Mouse (Mus musculus): ENCODE results near the gene Tmco4. TPM values are rescaled to one million over a fixed set of nuclear protein-coding genes. Genes with fewer than 3 reads are reported as not detected.
"Not testable (repeated sequence)": the region's sequence is repeated elsewhere in the genome, so short reads cannot be mapped to it uniquely, and the experiment has no call there.

The Tmco4 gene
- polyA plus RNA-seq, 1 experiment from 2014 or later: 1.7 TPM

- Histone ChIP-seq H3K4me2 (ENCODE audit: low read depth) (no peak overlapping the region), H3K4me3 (ENCODE audit: low read depth, low read length) (no peak overlapping the region), H3K9me3 (ENCODE audit: control insufficient read depth, low read length) (no peaks in the 10 kb centered on the region), H3K9ac (ENCODE audit: low read length) (no peak overlapping the region), H3K4me1 (ENCODE audit: control insufficient read depth, insufficient read depth, low read length) (peaks cover 5% of the 10 kb centered on the region), H3K27ac (ENCODE audit: low read depth, low read length) (no peak overlapping the region), H3K27me3 (ENCODE audit: control insufficient read depth, insufficient read depth, low read length) (no peaks in the 10 kb centered on the region), H3K36me3 (ENCODE audit: control insufficient read depth, insufficient read depth, low read length) (no peaks in the 10 kb centered on the region)
- ATAC-seq (ENCODE audit: insufficient read depth, low FRiP score, low TSS enrichment) (no peak), DNase-seq (ENCODE audit: low spot score) (no peak)
- 67% methylated on average over 16 of the region's 16 CpGs for WGBS
Measured at GRCm38 (mm10) chr4:138968772-138969556, 3.7 kb upstream of the Tmco4 start.

- Histone ChIP-seq H3K36me3 (ENCODE audit: control insufficient read depth, insufficient read depth, low read length) (no peaks in the 10 kb centered on the region), H3K9ac (ENCODE audit: low read length) (no peak overlapping the region), H3K27ac (ENCODE audit: low read depth, low read length) (no peak overlapping the region), H3K4me3 (ENCODE audit: low read depth, low read length) (no peak overlapping the region), H3K27me3 (ENCODE audit: control insufficient read depth, insufficient read depth, low read length) (no peaks in the 10 kb centered on the region), H3K4me1 (ENCODE audit: control insufficient read depth, insufficient read depth, low read length) (peaks cover 5% of the 10 kb centered on the region), H3K4me2 (ENCODE audit: low read depth) (no peak overlapping the region), H3K9me3 (ENCODE audit: control insufficient read depth, low read length) (no peaks in the 10 kb centered on the region)
- WGBS: 68% methylated on average over 9 of the region's 9 CpGs
- DNase-seq (ENCODE audit: low spot score): no peak
- ATAC-seq (ENCODE audit: insufficient read depth, low FRiP score, low TSS enrichment): no peak
Measured at GRCm38 (mm10) chr4:138969736-138970135, 3.0 kb upstream of the Tmco4 start.

- H3K4me3 ChIP-seq (ENCODE audit: low read depth, low read length): no peak overlapping the region
- H3K27me3 ChIP-seq (ENCODE audit: control insufficient read depth, insufficient read depth, low read length): no peaks in the 10 kb centered on the region
- H3K4me2 ChIP-seq (ENCODE audit: low read depth): no peak overlapping the region
- DNase-seq (ENCODE audit: low spot score) (no peak), ATAC-seq (ENCODE audit: insufficient read depth, low FRiP score, low TSS enrichment) (no peak)
- H3K36me3 ChIP-seq (ENCODE audit: control insufficient read depth, insufficient read depth, low read length): no peaks in the 10 kb centered on the region
- H3K9ac ChIP-seq (ENCODE audit: low read length): no peak overlapping the region
- H3K9me3 ChIP-seq (ENCODE audit: control insufficient read depth, low read length): no peaks in the 10 kb centered on the region
- no peak overlapping the region for H3K27ac ChIP-seq (ENCODE audit: low read depth, low read length)
- H3K4me1 ChIP-seq (ENCODE audit: control insufficient read depth, insufficient read depth, low read length): peaks cover 5% of the 10 kb centered on the region
- 90% methylated on average over 6 of the region's 6 CpGs for WGBS
Measured at GRCm38 (mm10) chr4:138971371-138971770, 1.3 kb upstream of the Tmco4 start.

DNA sequence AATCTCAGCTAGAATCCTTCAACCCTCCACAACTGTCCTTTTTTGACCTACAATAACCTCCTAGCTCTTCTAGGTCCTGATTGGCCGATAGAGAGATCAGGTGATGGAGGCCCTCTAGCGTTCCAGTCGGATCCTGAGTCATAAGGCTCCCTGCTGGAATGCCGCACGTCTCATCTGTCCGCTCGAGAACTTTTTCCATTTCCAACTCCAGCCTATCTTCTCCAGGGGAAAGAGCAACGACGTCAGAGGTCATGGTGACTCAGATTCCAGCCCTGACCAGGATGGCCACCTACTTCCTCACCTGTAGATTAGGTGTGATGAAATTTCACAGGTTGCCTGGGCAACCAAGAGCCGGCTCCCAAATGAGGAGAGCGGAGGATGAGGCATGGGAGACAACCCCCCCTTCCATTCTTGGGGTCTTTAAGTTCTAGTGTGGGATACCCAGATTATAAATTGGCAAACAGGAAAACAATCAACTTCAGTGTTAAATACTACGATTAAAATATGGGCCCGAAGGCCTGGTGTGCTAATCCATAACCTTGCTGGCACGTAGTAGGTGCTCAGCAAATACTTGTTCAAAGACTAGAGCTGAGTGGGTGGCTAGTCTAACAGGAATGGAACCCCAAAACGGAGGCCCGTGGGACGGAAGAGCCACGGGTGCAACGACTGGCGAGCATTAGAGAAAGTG lies 405 bp upstream of the Tmco4 start:
- Histone ChIP-seq H3K4me1 (ENCODE audit: control insufficient read depth, insufficient read depth, low read length) (peaks cover 5% of the 10 kb centered on the region), H3K36me3 (ENCODE audit: control insufficient read depth, insufficient read depth, low read length) (no peaks in the 10 kb centered on the region), H3K27ac (ENCODE audit: low read depth, low read length) (no peak overlapping the region), H3K4me3 (ENCODE audit: low read depth, low read length) (peak overlapping the region; percentile 54), H3K4me2 (ENCODE audit: low read depth) (peak overlapping the region; percentile 87), H3K27me3 (ENCODE audit: control insufficient read depth, insufficient read depth, low read length) (no peaks in the 10 kb centered on the region), H3K9ac (ENCODE audit: low read length) (peak overlapping the region; percentile 69), H3K9me3 (ENCODE audit: control insufficient read depth, low read length) (no peaks in the 10 kb centered on the region)
- ATAC-seq (ENCODE audit: insufficient read depth, low FRiP score, low TSS enrichment) (no peak), DNase-seq (ENCODE audit: low spot score) (peak; percentile 38)
- WGBS: 23% methylated on average over 20 of the region's 20 CpGs

DNA sequence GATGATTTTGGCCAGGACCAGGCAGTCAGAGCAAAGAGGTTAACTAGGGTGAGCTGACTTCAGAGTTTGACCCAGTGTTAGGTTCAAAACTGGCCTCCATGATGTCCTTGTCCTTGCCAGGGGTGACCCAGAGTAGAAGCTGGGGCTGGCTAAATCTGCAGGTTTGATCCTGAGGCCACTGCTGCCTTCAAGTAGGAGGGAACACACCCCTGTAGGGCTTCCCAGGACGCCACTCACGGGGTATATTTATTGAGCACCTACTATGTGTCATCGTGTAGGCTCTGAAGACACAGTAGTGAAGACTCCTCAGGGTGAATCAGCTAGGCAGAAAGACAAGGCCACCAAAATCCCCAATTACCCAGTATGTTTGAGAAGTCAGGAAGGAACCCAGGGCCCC lies 1.0 kb downstream of the Tmco4 start:
- ATAC-seq (ENCODE audit: insufficient read depth, low FRiP score, low TSS enrichment) (no peak), DNase-seq (ENCODE audit: low spot score) (no peak)
- Histone ChIP-seq H3K4me1 (ENCODE audit: control insufficient read depth, insufficient read depth, low read length) (peaks cover 5% of the 10 kb centered on the region), H3K27me3 (ENCODE audit: control insufficient read depth, insufficient read depth, low read length) (no peaks in the 10 kb centered on the region), H3K36me3 (ENCODE audit: control insufficient read depth, insufficient read depth, low read length) (no peaks in the 10 kb centered on the region), H3K9me3 (ENCODE audit: control insufficient read depth, low read length) (no peaks in the 10 kb centered on the region), H3K27ac (ENCODE audit: low read depth, low read length) (no peak overlapping the region), H3K9ac (ENCODE audit: low read length) (no peak overlapping the region), H3K4me3 (ENCODE audit: low read depth, low read length) (peak overlapping the region; percentile 54; the same call in 1 of the 2 replicates), H3K4me2 (ENCODE audit: low read depth) (peak overlapping the region; percentile 87)
- 53% methylated on average over 3 of the region's 3 CpGs for WGBS

DNA sequence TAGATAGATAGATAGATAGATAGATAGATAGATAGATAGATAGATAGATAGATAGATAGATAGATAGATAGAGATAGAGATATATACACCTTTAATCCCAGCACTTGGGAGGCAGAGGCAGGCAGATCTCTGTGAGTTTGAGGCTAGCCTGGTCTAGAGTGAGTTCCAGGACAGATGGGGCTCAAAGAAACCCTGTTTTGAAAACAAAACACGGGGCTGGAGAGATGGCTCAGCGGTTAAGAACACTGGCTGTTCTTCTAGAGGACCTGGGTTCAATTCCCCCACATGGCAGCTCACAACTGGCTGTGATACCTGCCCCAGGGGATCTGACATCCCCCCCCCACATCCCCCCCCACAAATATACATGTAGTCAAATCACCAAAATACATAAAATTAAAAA lies 1.9 kb downstream of the Tmco4 start:
- H3K4me1 ChIP-seq (ENCODE audit: control insufficient read depth, insufficient read depth, low read length); H3K27ac ChIP-seq (ENCODE audit: low read depth, low read length); H3K4me3 ChIP-seq (ENCODE audit: low read depth, low read length); H3K9ac ChIP-seq (ENCODE audit: low read length); ATAC-seq (ENCODE audit: insufficient read depth, low FRiP score, low TSS enrichment); H3K4me2 ChIP-seq (ENCODE audit: low read depth); DNase-seq (ENCODE audit: low spot score); H3K9me3 ChIP-seq (ENCODE audit: control insufficient read depth, low read length); H3K36me3 ChIP-seq (ENCODE audit: control insufficient read depth, insufficient read depth, low read length); H3K27me3 ChIP-seq (ENCODE audit: control insufficient read depth, insufficient read depth, low read length): not testable (repeated sequence)
- 80% methylated on average over 2 of the region's 2 CpGs for WGBS

GRCm38 (mm10) chr4:138975194-138975593 lies 2.5 kb downstream of the Tmco4 start:
- Histone ChIP-seq H3K27me3 (ENCODE audit: control insufficient read depth, insufficient read depth, low read length) (no peaks in the 10 kb centered on the region), H3K27ac (ENCODE audit: low read depth, low read length) (no peak overlapping the region), H3K4me2 (ENCODE audit: low read depth) (no peak overlapping the region), H3K9ac (ENCODE audit: low read length) (no peak overlapping the region), H3K4me3 (ENCODE audit: low read depth, low read length) (no peak overlapping the region), H3K4me1 (ENCODE audit: control insufficient read depth, insufficient read depth, low read length) (peaks cover 5% of the 10 kb centered on the region), H3K36me3 (ENCODE audit: control insufficient read depth, insufficient read depth, low read length) (no peaks in the 10 kb centered on the region), H3K9me3 (ENCODE audit: control insufficient read depth, low read length) (no peaks in the 10 kb centered on the region)
- WGBS: 57% methylated on average over 3 of the region's 3 CpGs
- ATAC-seq (ENCODE audit: insufficient read depth, low FRiP score, low TSS enrichment): no peak
- no peak for DNase-seq (ENCODE audit: low spot score)

DNA sequence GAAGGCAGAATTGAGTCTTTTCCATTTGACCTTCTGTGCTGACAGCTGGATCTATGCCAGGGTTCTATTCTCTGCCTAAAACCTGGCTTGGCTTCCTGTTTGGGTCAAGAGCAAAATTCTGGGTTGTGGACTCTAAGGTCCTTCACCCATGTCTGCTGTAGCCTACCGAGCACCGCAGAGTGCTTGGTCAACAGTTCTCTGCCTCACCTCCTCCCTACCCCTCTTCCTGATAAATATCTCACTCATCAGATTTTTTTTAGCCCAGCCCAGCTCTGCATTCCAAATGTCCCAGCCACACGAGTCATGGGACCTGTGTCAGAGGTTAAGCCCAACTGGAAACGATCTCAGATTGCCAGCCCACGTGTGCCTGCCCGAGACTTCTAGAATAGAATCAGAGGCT lies 3.4 kb downstream of the Tmco4 start:
- H3K9me3 ChIP-seq (ENCODE audit: control insufficient read depth, low read length): no peaks in the 10 kb centered on the region
- WGBS: 77% methylated on average over 6 of the region's 6 CpGs
- no peak overlapping the region for H3K9ac ChIP-seq (ENCODE audit: low read length)
- DNase-seq (ENCODE audit: low spot score) (no peak), ATAC-seq (ENCODE audit: insufficient read depth, low FRiP score, low TSS enrichment) (no peak)
- no peaks in the 10 kb centered on the region for H3K27me3 ChIP-seq (ENCODE audit: control insufficient read depth, insufficient read depth, low read length)
- H3K4me2 ChIP-seq (ENCODE audit: low read depth): no peak overlapping the region
- no peak overlapping the region for H3K4me3 ChIP-seq (ENCODE audit: low read depth, low read length)
- H3K4me1 ChIP-seq (ENCODE audit: control insufficient read depth, insufficient read depth, low read length): peaks cover 5% of the 10 kb centered on the region
- no peak overlapping the region for H3K27ac ChIP-seq (ENCODE audit: low read depth, low read length)
- H3K36me3 ChIP-seq (ENCODE audit: control insufficient read depth, insufficient read depth, low read length): no peaks in the 10 kb centered on the region

- Histone ChIP-seq H3K9me3 (ENCODE audit: control insufficient read depth, low read length) (no peaks in the 10 kb centered on the region; the same call in 1 of the 2 replicates), H3K36me3 (ENCODE audit: control insufficient read depth, insufficient read depth, low read length) (no peaks in the 10 kb centered on the region), H3K9ac (ENCODE audit: low read length) (no peak overlapping the region), H3K27me3 (ENCODE audit: control insufficient read depth, insufficient read depth, low read length) (no peaks in the 10 kb centered on the region), H3K4me3 (ENCODE audit: low read depth, low read length) (no peak overlapping the region), H3K4me2 (ENCODE audit: low read depth) (no peak overlapping the region), H3K27ac (ENCODE audit: low read depth, low read length) (no peak overlapping the region), H3K4me1 (ENCODE audit: control insufficient read depth, insufficient read depth, low read length) (no peaks in the 10 kb centered on the region)
- 89% methylated on average over 8 of the region's 8 CpGs for WGBS
- no peak for DNase-seq (ENCODE audit: low spot score)
- ATAC-seq (ENCODE audit: insufficient read depth, low FRiP score, low TSS enrichment): no peak
Measured at GRCm38 (mm10) chr4:138980021-138980420, 7.3 kb downstream of the Tmco4 start.

Data from neural tube, embryonic 11.5 days (tissue).